Mouse (Mus musculus): ENCODE results near the gene Spock3.

DNA sequence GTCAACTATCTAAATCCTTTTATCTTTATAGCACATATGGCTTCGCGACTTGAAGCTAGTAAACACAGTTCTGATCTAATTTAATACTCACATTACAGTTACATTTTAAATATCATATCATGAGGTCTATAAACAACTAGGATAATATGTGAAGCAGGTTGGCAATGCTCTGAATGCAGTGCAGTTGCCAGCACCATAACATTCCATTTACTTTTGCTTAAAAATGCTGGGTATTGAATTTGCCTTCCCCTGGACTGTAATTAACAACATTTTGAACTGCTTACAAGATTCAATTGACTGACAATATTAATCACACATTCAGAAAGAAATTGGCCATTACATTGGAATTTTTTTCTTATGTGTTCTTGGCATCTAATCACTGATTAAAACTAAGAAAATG lies 147.4 kb downstream of the Spock3 start:
- TF ChIP-seq CTCF (IDR thresholded peaks at IDR 0.05; ENCODE audit: borderline replicate concordance, control insufficient read depth, extremely low read depth, insufficient read depth, low read length, poor library complexity) (no peak), POLR2A (IDR thresholded peaks at IDR 0.05; ENCODE audit: control insufficient read depth, extremely low read depth, insufficient read depth, low read length, poor library complexity) (no peak)
